Mouse (Mus musculus): ENCODE measurements around the gene Gimap1. TPM values are rescaled to one million over a fixed set of nuclear protein-coding genes. Genes with fewer than 3 reads are reported as not detected.

The Gimap1 gene
- polyA plus RNA-seq, 1 experiment = not detected

- H3K36me3 ChIP-seq (ENCODE audit: control insufficient read depth, insufficient read depth) = no peaks in the 10 kb centered on the region
- H3K79me3 ChIP-seq (ENCODE audit: low read depth) = no peaks in the 10 kb centered on the region
- no peaks in the 10 kb centered on the region for H3K27me3 ChIP-seq (ENCODE audit: control insufficient read depth, insufficient read depth, insufficient read length)
- no peak overlapping the region for H3K4me3 ChIP-seq (ENCODE audit: insufficient read depth, poor library complexity, severe bottlenecking)
- H3ac ChIP-seq (ENCODE audit: control insufficient read depth, insufficient read length, low read depth) = no peak overlapping the region
- H3K79me2 ChIP-seq (ENCODE audit: control insufficient read depth, insufficient read depth) = no peaks in the 10 kb centered on the region
- TF ChIP-seq FOSL1 (IDR thresholded peaks at IDR 0.05; ENCODE audit: insufficient read depth, low read length, poor library complexity, severe bottlenecking) (no peak), MAX (IDR thresholded peaks at IDR 0.05) (no peak), MYOD1 (IDR thresholded peaks at IDR 0.05; ENCODE audit: control insufficient read depth, insufficient read length, low read depth) (no peak), MYOG (IDR thresholded peaks at IDR 0.05; ENCODE audit: control insufficient read depth, extremely low read depth, insufficient read length) (no peak), CEBPB (IDR thresholded peaks at IDR 0.05; ENCODE audit: low read depth) (no peak), USF1 (IDR thresholded peaks at IDR 0.05; ENCODE audit: low read depth) (no peak), CTCF (IDR thresholded peaks at IDR 0.05; ENCODE audit: control insufficient read depth, insufficient read depth, insufficient read length) (no peak)
Observed at GRCm38 (mm10) chr6:48698066-48698856, 40.6 kb upstream of the Gimap1 start.

- Histone ChIP-seq H3K36me3 (ENCODE audit: control insufficient read depth, insufficient read depth) (no peaks in the 10 kb centered on the region), H3K27me3 (ENCODE audit: control insufficient read depth, insufficient read depth, insufficient read length) (no peaks in the 10 kb centered on the region), H3K79me2 (ENCODE audit: control insufficient read depth, insufficient read depth) (no peaks in the 10 kb centered on the region), H3K79me3 (ENCODE audit: low read depth) (no peaks in the 10 kb centered on the region), H3ac (ENCODE audit: control insufficient read depth, insufficient read length, low read depth) (no peak overlapping the region), H3K4me3 (ENCODE audit: insufficient read depth, poor library complexity, severe bottlenecking) (no peak overlapping the region)
- TF ChIP-seq CTCF (IDR thresholded peaks at IDR 0.05; ENCODE audit: control insufficient read depth, insufficient read depth, insufficient read length) = no peak
Observed at GRCm38 (mm10) chr6:48698888-48699287, 40.0 kb upstream of the Gimap1 start.

GRCm38 (mm10) chr6:48700251-48701075 is 38.4 kb upstream of the Gimap1 start:
- H3K36me3 ChIP-seq (ENCODE audit: control insufficient read depth, insufficient read depth) = no peaks in the 10 kb centered on the region
- H3K27me3 ChIP-seq (ENCODE audit: control insufficient read depth, insufficient read depth, insufficient read length) = no peaks in the 10 kb centered on the region
- H3K4me3 ChIP-seq (ENCODE audit: insufficient read depth, poor library complexity, severe bottlenecking) = no peak overlapping the region
- H3ac ChIP-seq (ENCODE audit: control insufficient read depth, insufficient read length, low read depth) = no peak overlapping the region
- TF ChIP-seq CEBPB (IDR thresholded peaks at IDR 0.05; ENCODE audit: low read depth) (no peak), MYOD1 (IDR thresholded peaks at IDR 0.05; ENCODE audit: control insufficient read depth, insufficient read length, low read depth) (no peak), FOSL1 (IDR thresholded peaks at IDR 0.05; ENCODE audit: insufficient read depth, low read length, poor library complexity, severe bottlenecking) (no peak), USF1 (IDR thresholded peaks at IDR 0.05; ENCODE audit: low read depth) (no peak), CTCF (IDR thresholded peaks at IDR 0.05; ENCODE audit: control insufficient read depth, insufficient read depth, insufficient read length) (no peak), MYOG (IDR thresholded peaks at IDR 0.05; ENCODE audit: control insufficient read depth, extremely low read depth, insufficient read length) (no peak), MAX (IDR thresholded peaks at IDR 0.05) (no peak)
- H3K79me2 ChIP-seq (ENCODE audit: control insufficient read depth, insufficient read depth) = no peaks in the 10 kb centered on the region
- H3K79me3 ChIP-seq (ENCODE audit: low read depth) = no peaks in the 10 kb centered on the region

GRCm38 (mm10) chr6:48702146-48702545 is 36.7 kb upstream of the Gimap1 start:
- Histone ChIP-seq H3K79me3 (ENCODE audit: low read depth) (no peaks in the 10 kb centered on the region), H3K27me3 (ENCODE audit: control insufficient read depth, insufficient read depth, insufficient read length) (no peaks in the 10 kb centered on the region), H3K36me3 (ENCODE audit: control insufficient read depth, insufficient read depth) (no peaks in the 10 kb centered on the region), H3K79me2 (ENCODE audit: control insufficient read depth, insufficient read depth) (no peaks in the 10 kb centered on the region), H3ac (ENCODE audit: control insufficient read depth, insufficient read length, low read depth) (no peak overlapping the region), H3K4me3 (ENCODE audit: insufficient read depth, poor library complexity, severe bottlenecking) (no peak overlapping the region)
- TF ChIP-seq CEBPB (IDR thresholded peaks at IDR 0.05; ENCODE audit: low read depth) = no peak
- no peak for TF ChIP-seq CTCF (IDR thresholded peaks at IDR 0.05; ENCODE audit: control insufficient read depth, insufficient read depth, insufficient read length)
- no peak for TF ChIP-seq USF1 (IDR thresholded peaks at IDR 0.05; ENCODE audit: low read depth)
- no peak for TF ChIP-seq MYOD1 (IDR thresholded peaks at IDR 0.05; ENCODE audit: control insufficient read depth, insufficient read length, low read depth)

GRCm38 (mm10) chr6:48702601-48703000 is 36.3 kb upstream of the Gimap1 start:
- Histone ChIP-seq H3ac (ENCODE audit: control insufficient read depth, insufficient read length, low read depth) (no peak overlapping the region), H3K4me3 (ENCODE audit: insufficient read depth, poor library complexity, severe bottlenecking) (no peak overlapping the region), H3K79me2 (ENCODE audit: control insufficient read depth, insufficient read depth) (no peaks in the 10 kb centered on the region), H3K36me3 (ENCODE audit: control insufficient read depth, insufficient read depth) (no peaks in the 10 kb centered on the region), H3K27me3 (ENCODE audit: control insufficient read depth, insufficient read depth, insufficient read length) (no peaks in the 10 kb centered on the region), H3K79me3 (ENCODE audit: low read depth) (no peaks in the 10 kb centered on the region)
- TF ChIP-seq MYOG (IDR thresholded peaks at IDR 0.05; ENCODE audit: control insufficient read depth, extremely low read depth, insufficient read length) (no peak), MYOD1 (IDR thresholded peaks at IDR 0.05; ENCODE audit: control insufficient read depth, insufficient read length, low read depth) (no peak)

- Histone ChIP-seq H3K27me3 (ENCODE audit: control insufficient read depth, insufficient read depth, insufficient read length) (no peaks in the 10 kb centered on the region), H3ac (ENCODE audit: control insufficient read depth, insufficient read length, low read depth) (no peak overlapping the region), H3K79me2 (ENCODE audit: control insufficient read depth, insufficient read depth) (no peaks in the 10 kb centered on the region), H3K79me3 (ENCODE audit: low read depth) (no peaks in the 10 kb centered on the region), H3K36me3 (ENCODE audit: control insufficient read depth, insufficient read depth) (no peaks in the 10 kb centered on the region), H3K4me3 (ENCODE audit: insufficient read depth, poor library complexity, severe bottlenecking) (no peak overlapping the region)
- TF ChIP-seq CTCF (IDR thresholded peaks at IDR 0.05; ENCODE audit: control insufficient read depth, insufficient read depth, insufficient read length) (no peak), USF1 (IDR thresholded peaks at IDR 0.05; ENCODE audit: low read depth) (no peak), CEBPB (IDR thresholded peaks at IDR 0.05; ENCODE audit: low read depth) (no peak)
Observed at GRCm38 (mm10) chr6:48704146-48704545, 34.7 kb upstream of the Gimap1 start.
